Mouse (Mus musculus): Measurements from ENCODE around the gene Gm48551. TPM values are rescaled to one million over a fixed set of nuclear protein-coding genes. Genes with fewer than 3 reads are reported as not detected.

Gm48551 gene
- polyA plus RNA-seq, 1 experiment from 2014 or later = 2.1 TPM

- 19% methylated on average over 31 of the region's 31 CpGs for WGBS
- Histone ChIP-seq H3K9ac (peak overlapping the region; percentile 71), H3K4me2 (peak overlapping the region; percentile 65), H3K27ac (replicated peaks) (peak overlapping the region; percentile 98), H3K4me1 (peaks cover 96% of the 10 kb centered on the region), H3K36me3 (peaks cover 65% of the 10 kb centered on the region), H3K27me3 (replicated peaks) (peaks cover 4% of the 10 kb centered on the region; the same call in 1 of the 2 replicates), H3K4me3 (peak overlapping the region; percentile 45), H3K9me3 (no peaks in the 10 kb centered on the region)
- ATAC-seq (ENCODE audit: extremely low read depth, insufficient number of reproducible peaks, low FRiP score, low TSS enrichment) = no peak
Measured at GRCm38 (mm10) chr10:81407539-81408423, 23.5 kb downstream of the Gm48551 start.

GRCm38 (mm10) chr10:81408424-81408729, 24.1 kb downstream of the Gm48551 start:
- Histone ChIP-seq H3K4me3 (no peak overlapping the region), H3K9me3 (no peaks in the 10 kb centered on the region), H3K9ac (peak overlapping the region; percentile 71; the same call in 1 of the 2 replicates), H3K27ac (replicated peaks) (peak overlapping the region; percentile 98), H3K4me1 (peaks cover 96% of the 10 kb centered on the region), H3K36me3 (peaks cover 65% of the 10 kb centered on the region), H3K4me2 (peak overlapping the region; percentile 65; the same call in 1 of the 2 replicates), H3K27me3 (replicated peaks) (peaks cover 4% of the 10 kb centered on the region; the same call in 1 of the 2 replicates)
- WGBS = 45% methylated on average over 13 of the region's 13 CpGs
- ATAC-seq (ENCODE audit: extremely low read depth, insufficient number of reproducible peaks, low FRiP score, low TSS enrichment) = no peak

GRCm38 (mm10) chr10:81408871-81409291, 24.6 kb downstream of the Gm48551 start:
- H3K36me3 ChIP-seq = peaks cover 60% of the 10 kb centered on the region
- 13% methylated on average over 9 of the region's 9 CpGs for WGBS
- no peak overlapping the region for H3K4me3 ChIP-seq

GRCm38 (mm10) chr10:81409330-81409729, 25.1 kb downstream of the Gm48551 start:
- peak overlapping the region; percentile 25 for H3K4me3 ChIP-seq
- H3K9ac ChIP-seq = peak overlapping the region; percentile 71
- 34% methylated on average over 8 of the region's 8 CpGs for WGBS
- no peak for ATAC-seq (ENCODE audit: extremely low read depth, insufficient number of reproducible peaks, low FRiP score, low TSS enrichment)
- no peaks in the 10 kb centered on the region for H3K9me3 ChIP-seq
- H3K36me3 ChIP-seq = peaks cover 56% of the 10 kb centered on the region
- peak overlapping the region; percentile 98 for H3K27ac ChIP-seq (replicated peaks)
- peaks cover 96% of the 10 kb centered on the region for H3K4me1 ChIP-seq
- H3K4me2 ChIP-seq = peak overlapping the region; percentile 51
- H3K27me3 ChIP-seq (replicated peaks) = peaks cover 4% of the 10 kb centered on the region; the same call in 1 of the 2 replicates

More at GRCm38 (mm10) chr10:81408871-81409291, 24.6 kb downstream of the Gm48551 start:
- Histone ChIP-seq H3K9ac (peak overlapping the region; percentile 71; the same call in 1 of the 2 replicates), H3K27me3 (replicated peaks) (peaks cover 4% of the 10 kb centered on the region; the same call in 1 of the 2 replicates), H3K27ac (replicated peaks) (peak overlapping the region; percentile 98), H3K4me1 (peaks cover 96% of the 10 kb centered on the region), H3K9me3 (no peaks in the 10 kb centered on the region), H3K4me2 (peak overlapping the region; percentile 51)
- peak; percentile 6; the same call in 1 of the 2 replicates for ATAC-seq (ENCODE audit: extremely low read depth, insufficient number of reproducible peaks, low FRiP score, low TSS enrichment)

GRCm38 (mm10) chr10:81410350-81410749, 26.1 kb downstream of the Gm48551 start:
- H3K4me3 ChIP-seq = peak overlapping the region; percentile 25; the same call in 1 of the 2 replicates
- 56% methylated on average over 4 of the region's 4 CpGs for WGBS
- peaks cover 100% of the 10 kb centered on the region for H3K4me1 ChIP-seq
- ATAC-seq (ENCODE audit: extremely low read depth, insufficient number of reproducible peaks, low FRiP score, low TSS enrichment) = no peak
- H3K27ac ChIP-seq (replicated peaks) = peak overlapping the region; percentile 98
- 0 out of 2 replicates have a peak, but pooled peaks cover 4% of the 10 kb centered on the region for H3K27me3 ChIP-seq (replicated peaks)
- H3K4me2 ChIP-seq = peak overlapping the region; percentile 51
- no peaks in the 10 kb centered on the region for H3K9me3 ChIP-seq
- peak overlapping the region; percentile 71 for H3K9ac ChIP-seq
- peaks cover 47% of the 10 kb centered on the region for H3K36me3 ChIP-seq

GRCm38 (mm10) chr10:81410981-81411380, 26.7 kb downstream of the Gm48551 start:
- H3K27me3 ChIP-seq (replicated peaks) = 0 out of 2 replicates have a peak, but pooled peaks cover 4% of the 10 kb centered on the region
- ATAC-seq (ENCODE audit: extremely low read depth, insufficient number of reproducible peaks, low FRiP score, low TSS enrichment) = no peak
- peaks cover 100% of the 10 kb centered on the region for H3K4me1 ChIP-seq
- H3K27ac ChIP-seq (replicated peaks) = peak overlapping the region; percentile 98
- H3K4me2 ChIP-seq = peak overlapping the region; percentile 51
- H3K9me3 ChIP-seq = no peaks in the 10 kb centered on the region
- 60% methylated on average over 9 of the region's 9 CpGs for WGBS
- H3K4me3 ChIP-seq = no peak overlapping the region
- peak overlapping the region; percentile 71 for H3K9ac ChIP-seq
- peaks cover 47% of the 10 kb centered on the region for H3K36me3 ChIP-seq

GRCm38 (mm10) chr10:81411471-81412400, 27.5 kb downstream of the Gm48551 start:
- Histone ChIP-seq H3K27me3 (replicated peaks) (0 out of 2 replicates have a peak, but pooled peaks cover under 1% of the 10 kb centered on the region), H3K9me3 (no peaks in the 10 kb centered on the region), H3K4me2 (peak overlapping the region; percentile 37), H3K4me1 (peaks cover 100% of the 10 kb centered on the region), H3K27ac (replicated peaks) (peak overlapping the region; percentile 98), H3K4me3 (no peak overlapping the region), H3K36me3 (peaks cover 40% of the 10 kb centered on the region), H3K9ac (peak overlapping the region; percentile 71)
- WGBS = 40% methylated on average over 18 of the region's 18 CpGs
- no peak for ATAC-seq (ENCODE audit: extremely low read depth, insufficient number of reproducible peaks, low FRiP score, low TSS enrichment)

- ATAC-seq (ENCODE audit: extremely low read depth, insufficient number of reproducible peaks, low FRiP score, low TSS enrichment) = no peak
- H3K4me2 ChIP-seq = peak overlapping the region; percentile 37
- peaks cover 34% of the 10 kb centered on the region for H3K36me3 ChIP-seq
- peaks cover 100% of the 10 kb centered on the region for H3K4me1 ChIP-seq
- no peak overlapping the region for H3K4me3 ChIP-seq
- H3K27ac ChIP-seq (replicated peaks) = peak overlapping the region; percentile 98
- no peaks in the 10 kb centered on the region for H3K27me3 ChIP-seq (replicated peaks)
- H3K9me3 ChIP-seq = no peaks in the 10 kb centered on the region
- 69% methylated on average over 16 of the region's 16 CpGs for WGBS
- H3K9ac ChIP-seq = peak overlapping the region; percentile 71
Measured at GRCm38 (mm10) chr10:81412586-81413309, 28.5 kb downstream of the Gm48551 start.

GRCm38 (mm10) chr10:81413310-81414261, 29.3 kb downstream of the Gm48551 start:
- 29% methylated on average over 26 of the region's 26 CpGs for WGBS
- Histone ChIP-seq H3K9ac (peak overlapping the region; percentile 71), H3K4me3 (peak overlapping the region; percentile 22; the same call in 1 of the 2 replicates)

More at GRCm38 (mm10) chr10:81413310-81414261, 29.3 kb downstream of the Gm48551 start:
- Histone ChIP-seq H3K4me2 (peak overlapping the region; percentile 50), H3K36me3 (peaks cover 31% of the 10 kb centered on the region), H3K27ac (replicated peaks) (peak overlapping the region; percentile 98), H3K9me3 (no peaks in the 10 kb centered on the region), H3K4me1 (peaks cover 100% of the 10 kb centered on the region), H3K27me3 (replicated peaks) (no peaks in the 10 kb centered on the region)
- ATAC-seq (ENCODE audit: extremely low read depth, insufficient number of reproducible peaks, low FRiP score, low TSS enrichment) = no peak
